Mouse (Mus musculus) embryonic facial prominence, embryonic 11.5 days (tissue): ENCODE data around the gene Atp2a1. TPM values are rescaled to one million over a fixed set of nuclear protein-coding genes. Genes with fewer than 3 reads are reported as not detected.
"Not testable (repeated sequence)": the region's sequence is repeated elsewhere in the genome, so short reads cannot be mapped to it uniquely, and the experiment has no call there.

Experiments used
- ATAC-seq: fragments of 200-750 bp; cut with Nextera tagmentation; replicated peaks from 2 replicates; pipeline ENCODE4 v1.8.0; 2017; ENCODE audit warnings: low read depth; ENCODE audit not compliant: insufficient number of reproducible peaks, low FRiP score, low TSS enrichment
- DNase-seq: peaks from one replicate; pipeline ENCODE4 v3.0.0-alpha.2; 2015; ENCODE audit warnings: low spot score
- H3K27ac ChIP-seq: fragments of 300-500 bp; sonication (generic); replicated peaks from 2 replicates; pipeline ENCODE4 v1.5.1; 2014; ENCODE audit warnings: mild to moderate bottlenecking, low read depth, low read length, control low read depth
- H3K27me3 ChIP-seq: fragments of 300-500 bp; sonication (generic); 2 replicates; pipeline ENCODE4 v1.6.1; 2014; ENCODE audit warnings: mild to moderate bottlenecking, low read length, moderate library complexity, mixed read lengths; ENCODE audit not compliant: control insufficient read depth, insufficient read depth
- H3K36me3 ChIP-seq: fragments of 300-500 bp; sonication (generic); replicated peaks from 2 replicates; pipeline ENCODE4 v1.6.1; 2014; ENCODE audit warnings: low read depth, mild to moderate bottlenecking, low read length, moderate library complexity, mixed read lengths; ENCODE audit not compliant: control insufficient read depth, insufficient read depth
- H3K4me1 ChIP-seq: fragments of 300-500 bp; sonication (generic); 2 replicates; pipeline ENCODE4 v1.6.1; 2014; ENCODE audit warnings: low read length, mixed read lengths; ENCODE audit not compliant: control insufficient read depth, insufficient read depth
- H3K4me2 ChIP-seq: fragments of 300-500 bp; sonication (generic); 2 replicates; pipeline ENCODE4 v1.6.1; 2014; ENCODE audit warnings: low read depth, mild to moderate bottlenecking, control low read depth, low read length, moderate library complexity
- H3K4me3 ChIP-seq: fragments of 300-500 bp; sonication (generic); 2 replicates; pipeline ENCODE4 v1.5.1; 2014; ENCODE audit warnings: low read depth, low read length, control low read depth
- H3K9ac ChIP-seq: fragments of 300-500 bp; sonication (generic); replicated peaks from 2 replicates; pipeline ENCODE4 v1.6.1; 2014; ENCODE audit warnings: mild to moderate bottlenecking, control low read depth, low read length
- H3K9me3 ChIP-seq: fragments of 300-500 bp; sonication (generic); replicated peaks from 2 replicates; pipeline ENCODE4 v1.6.1; 2016; ENCODE audit warnings: mild to moderate bottlenecking, low read length, inconsistent platforms, mixed read lengths; ENCODE audit not compliant: control insufficient read depth
- WGBS: fragments of 180-500 bp; shearing (Covaris S2); extraction: QIAGEN DNeasy Blood & Tissue Kit; methylation state at CpG from one replicate; pipeline ENCODE4 v1.1.7; 2014; 5-methylcytosine and 5-hydroxymethylcytosine counted together
- polyA plus RNA-seq: library from polyadenylated mRNA; unstranded; fragments of >200 nt; fragmentation: Nextera tagmentation; extraction: Ambion mirVana; gene quantifications from 2 replicates; pipeline ENCODE4 v1.2.1, GENCODE M21; 2014

Atp2a1 gene
- polyA plus RNA-seq, 1 experiment from 2014 or later = 6.6 TPM

DNA sequence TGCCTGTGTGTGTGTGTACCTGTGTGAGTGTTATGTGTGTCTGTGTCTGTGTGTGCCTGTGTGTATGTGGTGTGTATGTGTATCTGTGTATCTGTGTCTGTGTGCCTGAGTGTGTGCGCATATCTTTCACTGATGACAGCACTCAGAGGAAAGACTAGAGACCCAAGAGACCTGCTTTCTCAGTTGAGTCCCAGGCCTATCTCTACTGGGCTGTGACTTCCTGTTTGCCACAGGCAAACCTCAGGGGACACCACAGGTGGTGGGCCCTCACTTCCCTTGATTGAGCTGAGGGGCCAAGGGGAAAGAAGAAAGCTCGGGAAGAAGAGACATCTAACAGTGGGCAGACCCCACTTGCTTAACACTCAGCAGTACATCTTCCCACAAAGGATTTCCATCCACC, 46.3 kb downstream of the Atp2a1 start:
- WGBS = 59% methylated on average over 2 of the region's 2 CpGs
- no peak for ATAC-seq
- no peak overlapping the region for H3K27ac ChIP-seq
- no peaks in the 10 kb centered on the region for H3K36me3 ChIP-seq
- H3K4me2 ChIP-seq = no peak overlapping the region
- H3K4me1 ChIP-seq = no peaks in the 10 kb centered on the region
- DNase-seq = no peak
- no peak overlapping the region for H3K4me3 ChIP-seq
- H3K9ac ChIP-seq = no peak overlapping the region
- no peaks in the 10 kb centered on the region for H3K27me3 ChIP-seq
- H3K9me3 ChIP-seq = no peaks in the 10 kb centered on the region

DNA sequence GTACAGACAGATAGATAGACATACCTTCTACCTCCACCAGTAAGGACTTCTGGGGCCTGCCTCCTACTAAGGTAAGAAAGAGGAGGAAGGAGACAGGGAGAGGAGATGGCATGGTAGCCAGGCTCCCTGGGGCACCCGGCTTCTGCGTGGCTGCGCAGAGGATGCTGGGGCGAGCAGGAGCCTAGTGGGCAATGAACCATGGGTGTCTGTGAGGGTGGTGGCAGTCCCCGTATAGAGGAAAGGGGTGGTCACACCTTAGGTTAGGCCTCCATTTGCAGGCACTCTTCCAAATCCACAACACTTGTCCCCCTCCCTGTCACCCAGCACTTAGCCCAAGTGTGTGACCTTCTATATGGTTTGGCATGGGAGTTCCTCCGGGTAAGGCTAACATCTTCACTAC, 48.2 kb downstream of the Atp2a1 start, which contains the start of gene Cd19:
TSS of gene Cd19 (minus strand) at position 165 of the 400 bp plus-strand sequence.
- WGBS = 90% methylated on average over 6 of the region's 6 CpGs
- Histone ChIP-seq H3K9me3 (no peaks in the 10 kb centered on the region), H3K27ac (no peak within 1 kb of the TSS), H3K4me1 (no peaks in the 10 kb centered on the region), H3K9ac (no peak within 1 kb of the TSS), H3K4me3 (no peak within 1 kb of the TSS), H3K36me3 (no peaks in the 10 kb centered on the region), H3K27me3 (no peaks in the 10 kb centered on the region), H3K4me2 (no peak within 1 kb of the TSS)
- DNase-seq = no peak
- no peak for ATAC-seq

DNA sequence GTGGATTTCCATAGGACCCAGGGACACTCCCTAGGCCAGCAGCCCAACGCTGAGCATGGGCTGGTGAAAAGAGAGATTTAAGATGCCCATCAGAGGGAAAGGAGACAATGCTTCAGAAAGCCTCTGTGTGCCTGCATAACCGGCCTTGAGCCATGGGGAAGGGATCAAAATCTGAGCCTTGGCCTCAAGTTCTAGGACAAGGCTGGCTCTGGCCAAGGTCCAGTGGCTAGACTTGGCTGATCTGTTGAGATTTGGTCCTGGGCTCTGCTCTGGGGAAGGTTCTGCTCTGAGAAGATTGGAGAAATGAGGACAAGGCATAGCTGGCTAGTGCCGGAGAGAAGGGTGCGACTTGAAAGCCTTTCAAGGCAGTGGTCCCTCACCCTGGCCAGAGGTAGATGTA, 51.8 kb downstream of the Atp2a1 start:
- H3K36me3 ChIP-seq = no peaks in the 10 kb centered on the region
- no peaks in the 10 kb centered on the region for H3K4me1 ChIP-seq
- H3K4me2 ChIP-seq = no peak overlapping the region
- no peak overlapping the region for H3K4me3 ChIP-seq
- 88% methylated on average over 4 of the region's 4 CpGs for WGBS
- DNase-seq (no peak), ATAC-seq (no peak)
- H3K27ac ChIP-seq = no peak overlapping the region
- no peaks in the 10 kb centered on the region for H3K27me3 ChIP-seq
- H3K9ac ChIP-seq = no peak overlapping the region
- H3K9me3 ChIP-seq = no peaks in the 10 kb centered on the region

DNA sequence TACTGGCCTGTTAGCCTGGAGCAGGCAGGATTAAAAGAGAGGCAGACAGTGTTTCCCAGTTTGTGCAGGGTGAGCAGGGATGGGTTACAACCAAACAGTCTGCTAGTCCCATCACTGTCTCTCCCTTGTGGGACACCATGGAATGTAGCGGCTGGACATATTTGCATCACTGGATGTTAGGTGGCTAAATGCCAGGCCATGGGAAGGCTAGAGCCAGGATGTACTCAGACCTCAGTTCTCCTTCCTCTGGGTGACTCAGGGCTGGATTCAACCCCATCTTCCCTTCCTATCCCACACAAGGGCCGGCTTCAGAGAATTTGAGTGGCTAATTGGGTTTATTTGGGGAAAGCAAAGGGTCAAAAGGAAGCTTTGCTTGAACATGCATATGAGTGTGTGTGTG, 54.2 kb downstream of the Atp2a1 start:
- Histone ChIP-seq H3K4me3 (no peak overlapping the region), H3K4me1 (no peaks in the 10 kb centered on the region), H3K27me3 (no peaks in the 10 kb centered on the region), H3K36me3 (no peaks in the 10 kb centered on the region), H3K9me3 (no peaks in the 10 kb centered on the region), H3K4me2 (no peak overlapping the region), H3K27ac (no peak overlapping the region), H3K9ac (no peak overlapping the region)
- ATAC-seq (no peak), DNase-seq (no peak)
- WGBS = 77% methylated on average over 2 of the region's 2 CpGs

DNA sequence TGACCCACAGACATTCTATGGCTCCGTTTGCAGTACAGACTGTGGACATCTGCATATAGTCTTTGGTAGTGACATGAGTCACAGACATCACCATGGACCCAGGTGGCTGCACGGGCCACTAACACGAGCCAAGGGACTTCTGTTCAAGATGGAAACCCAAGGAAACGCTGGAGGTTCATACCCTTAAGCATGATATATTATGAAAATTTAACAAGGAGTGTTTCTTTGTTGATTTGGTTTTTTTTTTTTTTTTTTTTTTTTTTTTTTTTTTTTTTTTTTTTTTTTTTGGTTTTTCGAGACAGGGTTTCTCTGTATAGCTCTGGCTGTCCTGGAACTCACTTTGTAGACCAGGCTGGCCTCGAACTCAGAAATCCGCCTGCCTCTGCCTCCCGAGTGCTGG, 60.4 kb downstream of the Atp2a1 start:
- not testable (repeated sequence) for ATAC-seq, H3K9ac ChIP-seq
- WGBS = 81% methylated on average over 8 of the region's 8 CpGs

DNA sequence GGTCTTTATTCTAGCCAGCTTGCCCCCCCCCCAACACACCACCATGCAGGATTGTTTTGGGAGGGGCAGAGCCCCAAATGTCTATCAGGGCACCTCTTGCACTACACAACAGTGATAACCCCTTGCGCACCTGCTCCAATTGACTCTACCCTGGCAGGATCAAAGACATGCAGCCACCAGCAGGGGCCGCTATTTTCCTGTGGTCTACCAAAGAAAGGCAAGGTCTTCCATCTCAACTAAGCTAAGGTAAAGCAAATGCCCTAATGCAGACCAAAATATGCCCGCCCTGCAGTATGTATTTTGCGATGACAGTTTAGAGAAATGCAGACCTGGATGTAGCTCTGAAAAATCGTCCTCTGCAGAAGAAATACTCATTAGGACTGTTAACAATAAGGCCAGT, 63.4 kb downstream of the Atp2a1 start:
- Histone ChIP-seq H3K4me2 (no peak overlapping the region), H3K4me1 (no peaks in the 10 kb centered on the region), H3K9me3 (no peaks in the 10 kb centered on the region), H3K4me3 (no peak overlapping the region), H3K9ac (no peak overlapping the region), H3K36me3 (no peaks in the 10 kb centered on the region), H3K27me3 (no peaks in the 10 kb centered on the region), H3K27ac (no peak overlapping the region)
- ATAC-seq = no peak
- DNase-seq = peak; percentile 87
- 11% methylated on average over 5 of the region's 5 CpGs for WGBS

More for the DNA sequence above, 60.4 kb downstream of the Atp2a1 start:
- not testable (repeated sequence) for H3K27me3 ChIP-seq, H3K36me3 ChIP-seq, H3K9me3 ChIP-seq, DNase-seq, H3K4me3 ChIP-seq, H3K27ac ChIP-seq, H3K4me1 ChIP-seq, H3K4me2 ChIP-seq

DNA sequence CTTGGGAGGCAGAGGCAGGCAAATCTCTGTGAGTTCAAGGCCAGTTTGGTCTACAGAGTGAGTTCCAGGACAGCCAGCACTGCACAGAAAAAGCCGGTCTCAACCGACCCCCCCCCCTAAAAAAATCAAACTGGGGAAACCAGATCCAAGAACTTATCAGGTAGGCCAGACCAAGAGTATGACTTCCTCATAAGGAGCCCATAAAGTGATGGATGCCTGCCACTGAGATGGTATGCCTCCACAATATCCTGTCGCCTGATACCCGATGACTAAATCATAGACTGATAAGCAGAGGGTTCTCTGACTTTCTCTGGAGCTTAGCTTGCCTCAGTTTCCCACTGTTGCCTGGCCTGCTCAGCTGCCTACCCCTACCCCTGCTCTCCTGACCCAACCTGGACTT, 65.1 kb downstream of the Atp2a1 start:
- Histone ChIP-seq H3K9me3 (no peaks in the 10 kb centered on the region), H3K4me3 (no peak overlapping the region), H3K9ac (no peak overlapping the region), H3K4me2 (no peak overlapping the region), H3K27ac (no peak overlapping the region), H3K36me3 (no peaks in the 10 kb centered on the region), H3K27me3 (no peaks in the 10 kb centered on the region), H3K4me1 (no peaks in the 10 kb centered on the region)
- ATAC-seq (no peak), DNase-seq (no peak)
- WGBS = 93% methylated on average over 4 of the region's 4 CpGs

DNA sequence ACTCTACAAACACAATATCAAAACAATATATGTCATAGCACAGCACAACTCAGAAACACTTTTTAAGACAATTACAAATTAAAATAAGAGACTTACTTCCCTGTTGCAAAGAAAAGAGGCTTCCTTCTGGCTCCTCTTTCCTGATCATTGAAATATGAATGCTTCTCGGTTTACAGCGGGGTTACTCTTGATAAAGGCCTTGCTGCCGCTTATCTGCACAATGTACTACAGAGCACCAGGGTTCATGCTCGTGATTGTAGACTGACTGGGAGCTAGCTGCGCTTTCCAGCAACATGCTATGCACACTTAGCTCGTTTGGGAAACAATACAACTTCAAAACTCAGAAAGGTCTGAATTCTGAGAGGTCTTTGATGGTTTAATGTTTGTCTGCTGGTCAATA, 65.7 kb downstream of the Atp2a1 start:
- no peak overlapping the region for H3K27ac ChIP-seq
- peak overlapping the region; percentile 24; the same call in 1 of the 2 replicates for H3K4me2 ChIP-seq
- ATAC-seq = no peak
- no peaks in the 10 kb centered on the region for H3K4me1 ChIP-seq
- H3K9ac ChIP-seq = 0 out of 2 replicates have a peak overlapping the region, but pooled peaks have one; percentile 15
- no peak overlapping the region for H3K4me3 ChIP-seq
- WGBS = 59% methylated on average over 6 of the region's 6 CpGs
- no peaks in the 10 kb centered on the region for H3K9me3 ChIP-seq
- DNase-seq = no peak
- H3K36me3 ChIP-seq = no peaks in the 10 kb centered on the region
- H3K27me3 ChIP-seq = no peaks in the 10 kb centered on the region
